Mouse (Mus musculus) hindbrain, embryonic 11.5 days (tissue): Measurements from ENCODE around the gene Serpina16. TPM values are rescaled to one million over a fixed set of nuclear protein-coding genes. Genes with fewer than 3 reads are reported as not detected.

ENCODE experiments used
- polyA plus RNA-seq: library from polyadenylated mRNA; unstranded; fragments of >200 nt; fragmentation: Nextera tagmentation; extraction: Ambion mirVana; gene quantifications from 2 replicates; pipeline ENCODE4 v1.2.1, GENCODE M21; 2014

The Serpina16 gene
- polyA plus RNA-seq, 1 experiment from 2014 or later: not detected

Other genes starting within 250 kb of the Serpina16 start
- 3.1 and 4.3 TPM in 2 replicates for gene Ifi27, start 241.9 kb downstream of the Serpina16 start, polyA plus RNA-seq
- 0.99 and 1.7 TPM in 2 replicates for gene Ifi27l2a, start 232.5 kb downstream of the Serpina16 start, polyA plus RNA-seq
- not detected in 2 replicates for gene Ifi27l2b, start 218.9 kb downstream of the Serpina16 start, polyA plus RNA-seq
- gene Ppp4r4, start 143.9 kb downstream of the Serpina16 start, polyA plus RNA-seq: 2.7 and 3.0 TPM in 2 replicates
- 0.15 TPM in 1 of 2 replicates, not detected in the other for gene Serpina10, start 44.7 kb downstream of the Serpina16 start, polyA plus RNA-seq
- gene Serpina6, start 18.9 kb downstream of the Serpina16 start, polyA plus RNA-seq: 0.42 TPM in 1 of 2 replicates, not detected in the other
- gene Serpina1f, start 19.4 kb upstream of the Serpina16 start, polyA plus RNA-seq: not detected in 2 replicates
- not detected in 2 replicates for gene Serpina1d, start 97.5 kb upstream of the Serpina16 start, polyA plus RNA-seq
- gene Serpina1b, start 154.2 kb upstream of the Serpina16 start, polyA plus RNA-seq: 0.33 TPM in 1 of 2 replicates, not detected in the other
- not detected in 2 replicates for gene Serpina1a, start 187.4 kb upstream of the Serpina16 start, polyA plus RNA-seq
- gene Serpina1c, start 228.7 kb upstream of the Serpina16 start, polyA plus RNA-seq: not detected in 2 replicates